Mouse (Mus musculus) spleen, adult 2 months (tissue): ENCODE measurements at regions not wholly inside any gene's neighbourhood (a gene's known extent, or its start where the extent isn't known, plus 50 kb on each side); places are given as distances from the start of the nearest gene placed in this dataset.

Experiments used
- CTCF ChIP-seq: fragments of 200-500 bp; IDR thresholded peaks from 2 replicates; pipeline ENCODE4 v1.5.1; 2011; ENCODE audit warnings: mild to moderate bottlenecking, inconsistent platforms; ENCODE audit not compliant: insufficient read depth, insufficient read length, insufficient replicate concordance; ENCODE audit errors: extremely low read depth
- POLR2A ChIP-seq: fragments of 200-500 bp; IDR thresholded peaks from 2 replicates; pipeline ENCODE4 v1.6.1; 2011; ENCODE audit warnings: low read depth, low read length, inconsistent platforms

DNA sequence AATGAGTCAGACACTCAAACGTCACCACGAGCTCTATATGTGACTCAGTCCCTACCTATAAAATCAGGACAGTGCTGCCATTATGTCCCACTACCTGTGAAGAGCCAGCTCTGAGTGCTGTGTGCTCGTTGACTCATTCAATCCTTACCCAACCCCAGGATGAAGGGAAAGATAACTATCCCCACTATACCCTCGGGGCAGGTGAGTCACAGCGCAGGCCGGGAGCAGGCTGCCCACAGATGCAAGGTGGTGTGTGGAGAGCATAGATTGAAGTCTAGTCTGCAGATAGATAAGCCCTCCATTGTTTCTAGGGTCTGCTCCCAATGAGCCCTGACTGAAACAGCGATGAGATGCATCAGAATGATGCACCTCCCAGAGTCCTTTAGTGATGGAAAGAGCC, 723.9 kb upstream of the 3110018I06Rik start:
- no peak for TF ChIP-seq POLR2A
- no peak for TF ChIP-seq CTCF
